Mouse (Mus musculus) frontal cortex, postnatal 25 days (tissue): ENCODE results near the gene Pnpla2.
"Not testable (repeated sequence)": the region's sequence is repeated elsewhere in the genome, so short reads cannot be mapped to it uniquely, and the experiment has no call there.

Experiments
- DNase-seq, 2 experiments: peaks; one replicate each; pipeline ENCODE4 v3.0.0; 2022; ENCODE audit warnings: low spot score in 2 of 2

Pnpla2 gene

GRCm38 (mm10) chr7:141431434-141432185 is 23.4 kb upstream of the Pnpla2 start:
- DNase-seq: no peak

GRCm38 (mm10) chr7:141432186-141432611 is 22.8 kb upstream of the Pnpla2 start:
- no peak for DNase-seq

GRCm38 (mm10) chr7:141432741-141433516 is 22.1 kb upstream of the Pnpla2 start:
- DNase-seq: no peak

GRCm38 (mm10) chr7:141433517-141434400 is 21.2 kb upstream of the Pnpla2 start:
- DNase-seq: no peak

GRCm38 (mm10) chr7:141434464-141434863 is 20.5 kb upstream of the Pnpla2 start:
- peak in 1 of 2 experiments; percentile 55 for DNase-seq

- DNase-seq: no peak
These were observed 19.7 kb upstream of the Pnpla2 start for GRCm38 (mm10) chr7:141435129-141435855.

GRCm38 (mm10) chr7:141435856-141436522 is 19.0 kb upstream of the Pnpla2 start:
- no peak for DNase-seq

- no peak for DNase-seq
These were observed 18.5 kb upstream of the Pnpla2 start for GRCm38 (mm10) chr7:141436523-141436892.

- peak; percentile 61 to 68 for DNase-seq
These were observed 17.5 kb upstream of the Pnpla2 start, which contains the start of gene Slc25a22 for GRCm38 (mm10) chr7:141437178-141438120. Slc25a22 (minus strand) TSS chr7:141437892.

- DNase-seq: no peak
These were observed 16.6 kb upstream of the Pnpla2 start for GRCm38 (mm10) chr7:141438201-141438968.

GRCm38 (mm10) chr7:141439140-141439679 is 15.8 kb upstream of the Pnpla2 start:
- no peak for DNase-seq

- no peak for DNase-seq
These were observed 15.2 kb upstream of the Pnpla2 start for GRCm38 (mm10) chr7:141439811-141440210.

GRCm38 (mm10) chr7:141440613-141441012 is 14.4 kb upstream of the Pnpla2 start:
- DNase-seq: no peak

- no peak for DNase-seq
These were observed 13.5 kb upstream of the Pnpla2 start for GRCm38 (mm10) chr7:141441460-141441859.

GRCm38 (mm10) chr7:141442199-141442598 is 12.8 kb upstream of the Pnpla2 start:
- no peak for DNase-seq

GRCm38 (mm10) chr7:141443081-141443821 is 11.7 kb upstream of the Pnpla2 start:
- DNase-seq: no peak

GRCm38 (mm10) chr7:141443828-141444237 is 11.2 kb upstream of the Pnpla2 start, which contains the start of gene Pidd1:
Pidd1 (minus strand) TSS chr7:141444025.
- DNase-seq: no peak

- DNase-seq: not testable (repeated sequence)
These were observed 8.6 kb upstream of the Pnpla2 start for GRCm38 (mm10) chr7:141446374-141446773.
